Mouse (Mus musculus) CH12.LX (cell line): ENCODE results near the gene Pcdh9. TPM values are rescaled to one million over a fixed set of nuclear protein-coding genes. Genes with fewer than 3 reads are reported as not detected.

Experiments used
- DNase-seq: peaks from one replicate; pipeline ENCODE4 v3.0.0-alpha.2; 2013; ENCODE audit errors: extremely low read depth
- H3K27ac ChIP-seq: 2 replicates; pipeline ENCODE4 v1.5.1; 2012; ENCODE audit warnings: low read depth, mild to moderate bottlenecking, control low read depth, moderate library complexity; ENCODE audit not compliant: insufficient read depth
- H3K27me3 ChIP-seq: replicated peaks from 2 replicates; pipeline ENCODE3; 2012; ENCODE audit warnings: inconsistent platforms
- H3K36me3 ChIP-seq, 2 experiments: replicated peaks in 1 of 2; 2 replicates each; pipeline versions ENCODE3 to v1.6.1; 2012; ENCODE audit warnings: inconsistent platforms in 1 of 2, low read length in 1 of 2, mild to moderate bottlenecking in 1 of 2, mixed read lengths in 1 of 2, moderate library complexity in 1 of 2; ENCODE audit not compliant: control insufficient read depth in 1 of 2, insufficient read depth in 1 of 2
- H3K4me1 ChIP-seq, 2 experiments: 2 replicates each; pipeline ENCODE4 v1.6.1; 2012; ENCODE audit warnings: inconsistent platforms in 1 of 2, moderate library complexity in 1 of 2; ENCODE audit not compliant: insufficient read depth in 2 of 2, control insufficient read depth in 1 of 2
- H3K4me2 ChIP-seq: 2 replicates; pipeline ENCODE4 v1.6.1; 2012; ENCODE audit warnings: low read depth, mild to moderate bottlenecking, control low read depth; ENCODE audit not compliant: poor library complexity, insufficient read depth, severe bottlenecking
- H3K4me3 ChIP-seq, 3 experiments: fragments of 150-350 bp in 1 of 3; sonication (generic) in 1 of 3; replicated peaks in 1 of 3; 2 replicates each; pipeline versions ENCODE3 to v1.5.1; 2011 to 2012; ENCODE audit warnings: low read depth in 2 of 3, low read length in 2 of 3, mild to moderate bottlenecking in 2 of 3, moderate library complexity in 2 of 3, control low read depth in 1 of 3, improper control_type of control experiment in 1 of 3, inconsistent platforms in 1 of 3, mixed read lengths in 1 of 3; ENCODE audit not compliant: poor library complexity in 1 of 3
- H3K79me2 ChIP-seq: replicated peaks from 2 replicates; pipeline ENCODE4 v1.6.1; 2012; ENCODE audit warnings: mild to moderate bottlenecking, moderate library complexity; ENCODE audit not compliant: control insufficient read depth, poor library complexity, insufficient read depth, severe bottlenecking; ENCODE audit errors: extremely low read depth
- H3K9ac ChIP-seq: 2 replicates; pipeline ENCODE4 v1.6.1; 2012; ENCODE audit warnings: low read depth, mild to moderate bottlenecking, control low read depth, moderate library complexity; ENCODE audit not compliant: insufficient read depth
- H3K9me3 ChIP-seq: replicated peaks from 2 replicates; pipeline ENCODE3; 2012; ENCODE audit warnings: low read length, inconsistent platforms, mixed read lengths
- BHLHE40 ChIP-seq: IDR thresholded peaks from 2 replicates; pipeline ENCODE4 v1.6.1; 2011; ENCODE audit warnings: mild to moderate bottlenecking, low read depth, low read length, improper control_type of control experiment
- CTCF ChIP-seq, 2 experiments: IDR thresholded peaks in 1 of 2; conservative IDR thresholded peaks in 1 of 2; 2 replicates each; pipeline ENCODE4 v1.5.1; 2011 to 2012; ENCODE audit warnings: low read depth in 2 of 2, low read length in 2 of 2, improper control_type of control experiment in 1 of 2, inconsistent platforms in 1 of 2, mild to moderate bottlenecking in 1 of 2, moderate library complexity in 1 of 2
- ELF1 ChIP-seq: IDR thresholded peaks from 2 replicates; pipeline ENCODE4 v1.6.1; 2014; ENCODE audit warnings: low read depth, mild to moderate bottlenecking, inconsistent platforms, low read length, improper control_type of control experiment
- EP300 ChIP-seq: IDR thresholded peaks from 2 replicates; pipeline ENCODE4 v1.6.1; 2011; ENCODE audit warnings: low read length, improper control_type of control experiment
- ETS1 ChIP-seq: conservative IDR thresholded peaks from 2 replicates; pipeline ENCODE4 v1.6.1; 2012; ENCODE audit warnings: low read depth, mild to moderate bottlenecking, inconsistent platforms, low read length, improper control_type of control experiment, moderate library complexity
- HCFC1 ChIP-seq: IDR thresholded peaks from 2 replicates; pipeline ENCODE4 v1.6.1; 2012; ENCODE audit warnings: low read depth, mild to moderate bottlenecking, inconsistent platforms, low read length, improper control_type of control experiment
- IRF4 ChIP-seq: IDR thresholded peaks from 2 replicates; pipeline ENCODE4 v1.6.1; 2014; ENCODE audit warnings: low read depth, mild to moderate bottlenecking, inconsistent platforms, low read length, improper control_type of control experiment
- JUN ChIP-seq: IDR thresholded peaks from 2 replicates; pipeline ENCODE4 v1.6.1; 2011; ENCODE audit warnings: low read depth, mild to moderate bottlenecking, low read length, improper control_type of control experiment, moderate library complexity; ENCODE audit not compliant: insufficient read depth
- KAT2A ChIP-seq: IDR thresholded peaks from 2 replicates; pipeline ENCODE4 v1.6.1; 2012; ENCODE audit warnings: low read length, improper control_type of control experiment, inconsistent platforms; ENCODE audit not compliant: insufficient replicate concordance
- MAFK ChIP-seq: IDR thresholded peaks from 2 replicates; pipeline ENCODE4 v1.6.1; 2011; ENCODE audit warnings: low read length, improper control_type of control experiment; ENCODE audit not compliant: insufficient replicate concordance
- MAZ ChIP-seq: IDR thresholded peaks from 2 replicates; pipeline ENCODE4 v1.6.1; 2012; ENCODE audit warnings: low read depth, mild to moderate bottlenecking, inconsistent platforms, low read length, improper control_type of control experiment, moderate library complexity
- MYC ChIP-seq: IDR thresholded peaks from 2 replicates; pipeline ENCODE4 v1.6.1; 2011; ENCODE audit warnings: low read depth, mild to moderate bottlenecking, improper control_type of control experiment, low read length
- PAX5 ChIP-seq: IDR thresholded peaks from 2 replicates; pipeline ENCODE4 v1.6.1; 2012; ENCODE audit warnings: low read length, inconsistent platforms, mixed read lengths
- RAD21 ChIP-seq: IDR thresholded peaks from 2 replicates; pipeline ENCODE4 v1.6.1; 2011; ENCODE audit warnings: low read depth, mild to moderate bottlenecking, low read length, improper control_type of control experiment, moderate library complexity
- SIN3A ChIP-seq: IDR thresholded peaks from 2 replicates; pipeline ENCODE4 v1.6.1; 2012; ENCODE audit warnings: low read length, improper control_type of control experiment, inconsistent platforms
- SMC3 ChIP-seq: IDR thresholded peaks from 2 replicates; pipeline ENCODE4 v1.6.1; 2011; ENCODE audit warnings: low read depth, low read length, improper control_type of control experiment
- UBTF ChIP-seq: IDR thresholded peaks from 2 replicates; pipeline ENCODE4 v1.6.1; 2012; ENCODE audit warnings: low read depth, mild to moderate bottlenecking, inconsistent platforms, low read length, improper control_type of control experiment, moderate library complexity
- USF1 ChIP-seq: IDR thresholded peaks from 2 replicates; pipeline ENCODE4 v1.6.1; 2014; ENCODE audit warnings: low read depth, mild to moderate bottlenecking, inconsistent platforms, low read length, improper control_type of control experiment
- USF2 ChIP-seq: conservative IDR thresholded peaks from 2 replicates; pipeline ENCODE4 v1.6.1; 2011; ENCODE audit warnings: low read depth, low read length, improper control_type of control experiment
- ZC3H11A ChIP-seq: IDR thresholded peaks from 2 replicates; pipeline ENCODE4 v1.6.1; 2012; ENCODE audit warnings: low read depth, mild to moderate bottlenecking, inconsistent platforms, low read length, improper control_type of control experiment
- ZKSCAN1 ChIP-seq: IDR thresholded peaks from 2 replicates; pipeline ENCODE4 v1.6.1; 2012; ENCODE audit warnings: low read depth, inconsistent platforms, low read length, improper control_type of control experiment, borderline replicate concordance
- ZMIZ1 ChIP-seq: IDR thresholded peaks from 2 replicates; pipeline ENCODE4 v1.6.1; 2012; ENCODE audit warnings: low read depth, mild to moderate bottlenecking, inconsistent platforms, low read length, improper control_type of control experiment
- ZNF384 ChIP-seq: IDR thresholded peaks from 2 replicates; pipeline ENCODE4 v1.6.1; 2012; ENCODE audit warnings: low read depth, low read length, improper control_type of control experiment, inconsistent platforms
- dilution Hi-C: fragments of 300-500 bp; cut with MboI; formaldehyde crosslinking; loops from 2 replicates; pipeline ENCODE4 v1.14.3; 2020; ENCODE audit warnings: low sequenced_read_pairs; ENCODE audit not compliant: extremely low pct_unique_long_range_greater_than_20kb, extremely low pct_ligation_motif_present
- in situ Hi-C: fragments of 300-500 bp; cut with MboI; formaldehyde crosslinking; loops from 3 replicates; pipeline ENCODE4 v1.14.3; 2019; ENCODE audit warnings: low sequenced_read_pairs, low pct_ligation_motif_present, low pct_unique_long_range_greater_than_20kb, mixed read lengths
- polyA plus RNA-seq: library from polyadenylated mRNA; unstranded; fragments of >175 nt; gene quantifications from 2 replicates; pipeline ENCODE4 v1.2.1, GENCODE M21; 2012; ENCODE audit warnings: low read depth; ENCODE audit not compliant: insufficient read length
- total RNA-seq, 2 experiments: library from RNA; depleted of rRNA; stranded (reverse); fragments of 300-350 nt in 1 of 2; fragments of >200 nt in 1 of 2; gene quantifications; 2 replicates each; pipeline ENCODE4 v1.2.3; 2012 to 2014

Pcdh9 gene
- total and polyA plus RNA-seq, 3 experiments, result not detected

DNA sequence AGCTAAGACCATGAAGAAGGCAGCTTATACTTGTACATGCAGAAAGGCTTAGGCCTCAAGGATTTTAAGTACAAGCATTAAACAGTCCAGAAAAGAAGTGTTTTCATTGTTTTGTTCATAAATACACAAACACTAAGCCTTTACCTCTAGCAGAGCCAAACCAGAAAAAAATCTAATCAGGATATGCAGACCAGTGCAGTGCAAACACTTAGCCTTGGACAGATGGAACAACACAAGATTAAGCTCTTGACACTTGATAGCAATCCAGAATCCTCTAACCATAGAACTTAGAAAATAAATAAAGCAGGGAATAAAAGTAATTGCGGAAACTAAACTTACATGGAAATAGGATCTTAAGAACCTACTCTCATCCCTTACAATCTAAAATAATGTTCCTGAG lies 10.4 kb downstream of the Pcdh9 start:
- H3K4me2 ChIP-seq, result no peak overlapping the region
- in situ Hi-C loops, result no loop called here
- TF ChIP-seq IRF4 (no peak), CTCF (conservative IDR thresholded peaks at IDR 0.05 in 1 of 2, IDR thresholded peaks at IDR 0.05 in 1 of 2; ENCODE audit: low read depth in 2 of 2, low read length in 2 of 2) (no peak), BHLHE40 (no peak), ZNF384 (no peak), UBTF (no peak), SMC3 (no peak), KAT2A (no peak), ZMIZ1 (no peak), ZC3H11A (no peak), ELF1 (no peak), RAD21 (no peak)
- TF ChIP-seq, all 38 proteins: peak for 0
- peaks cover 2% of the 10 kb centered on the region for H3K9me3 ChIP-seq
- H3K27me3 ChIP-seq, result no peaks in the 10 kb centered on the region
- DNase-seq, result no peak
- H3K9ac ChIP-seq, result no peak overlapping the region
- dilution Hi-C loops, result no loop called here
- no peaks in the 10 kb centered on the region for H3K79me2 ChIP-seq
- no peaks in the 10 kb centered on the region for H3K36me3 ChIP-seq
- no peaks in the 10 kb centered on the region for H3K4me1 ChIP-seq
- H3K27ac ChIP-seq, result no peak overlapping the region
- no peak overlapping the region for H3K4me3 ChIP-seq

DNA sequence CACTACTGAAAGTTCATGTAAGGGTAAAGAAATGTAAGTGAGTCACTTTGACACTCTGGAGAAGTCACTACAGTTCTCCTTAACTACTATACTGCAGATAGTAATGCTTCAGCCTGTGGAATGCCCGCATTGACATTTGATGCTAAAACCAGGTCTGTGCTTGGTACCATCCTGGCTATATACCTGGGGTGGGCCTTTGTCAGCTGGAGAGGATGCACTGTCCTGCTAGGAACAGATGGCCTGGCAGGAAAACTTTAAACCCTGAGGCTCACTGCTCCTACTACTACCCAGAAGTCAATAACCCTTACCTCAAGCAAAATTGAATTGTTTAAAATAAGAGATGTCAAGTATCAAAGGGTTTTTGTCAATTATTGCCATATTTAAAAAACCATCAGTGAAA lies 14.5 kb downstream of the Pcdh9 start:
- no peaks in the 10 kb centered on the region for H3K27me3 ChIP-seq
- no peaks in the 10 kb centered on the region for H3K79me2 ChIP-seq
- no peak overlapping the region for H3K27ac ChIP-seq
- H3K4me3 ChIP-seq, result no peak overlapping the region
- H3K9ac ChIP-seq, result no peak overlapping the region
- DNase-seq, result no peak
- no peak for TF ChIP-seq USF1
- TF ChIP-seq EP300, result no peak
- TF ChIP-seq PAX5, result no peak
- no peak for TF ChIP-seq MYC
- TF ChIP-seq JUN, result no peak
- no peak for TF ChIP-seq KAT2A
- TF ChIP-seq USF2, result no peak
- TF ChIP-seq MAZ, result no peak
- no peak for TF ChIP-seq SIN3A
- TF ChIP-seq MAFK, result no peak
- TF ChIP-seq RAD21, result no peak
- no peak for TF ChIP-seq HCFC1
- TF ChIP-seq ZKSCAN1, result no peak
- no peak for TF ChIP-seq UBTF
- TF ChIP-seq SMC3, result no peak
- no peak for TF ChIP-seq ETS1
- in situ Hi-C loops, result no loop called here
- peaks cover 2% of the 10 kb centered on the region for H3K9me3 ChIP-seq
- no peaks in the 10 kb centered on the region for H3K36me3 ChIP-seq
- H3K4me2 ChIP-seq, result no peak overlapping the region
- dilution Hi-C loops, result no loop called here
- H3K4me1 ChIP-seq, result no peaks in the 10 kb centered on the region
